Mouse (Mus musculus) lung, postnatal 0 days (tissue): ENCODE measurements around the gene Gm10073.

ENCODE experiments used
- CTCF ChIP-seq: IDR thresholded peaks from 2 replicates; pipeline ENCODE4 v1.5.1; 2016; ENCODE audit warnings: antibody characterized with exemption, mild to moderate bottlenecking
- EP300 ChIP-seq: IDR thresholded peaks from 2 replicates; pipeline ENCODE4 v1.6.1; 2016; ENCODE audit warnings: antibody characterized with exemption, mild to moderate bottlenecking, control low read depth

DNA sequence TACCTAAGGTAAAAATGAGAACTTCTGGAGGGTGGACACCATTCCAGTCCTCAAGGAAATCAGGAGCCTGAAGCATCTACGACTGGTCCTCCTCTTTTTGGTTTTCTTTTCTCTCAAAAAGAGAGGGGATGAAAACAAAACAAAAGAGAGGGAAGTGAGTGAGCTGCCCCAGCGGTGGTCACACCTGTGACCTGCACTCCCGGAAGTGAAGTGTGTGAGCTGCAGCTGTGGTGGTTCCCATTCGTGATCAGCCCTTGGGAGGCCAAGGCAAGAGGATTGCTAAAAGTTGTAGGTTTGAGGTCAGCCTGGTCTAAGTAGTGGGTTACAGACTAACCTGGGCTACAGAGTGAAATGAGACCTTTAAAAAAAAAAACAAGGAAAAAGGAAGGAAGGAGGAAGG, 32.9 kb upstream of the Gm10073 start:
- TF ChIP-seq CTCF (no peak), EP300 (no peak)
